Mouse (Mus musculus): ENCODE measurements around the gene Ajap1.

DNA sequence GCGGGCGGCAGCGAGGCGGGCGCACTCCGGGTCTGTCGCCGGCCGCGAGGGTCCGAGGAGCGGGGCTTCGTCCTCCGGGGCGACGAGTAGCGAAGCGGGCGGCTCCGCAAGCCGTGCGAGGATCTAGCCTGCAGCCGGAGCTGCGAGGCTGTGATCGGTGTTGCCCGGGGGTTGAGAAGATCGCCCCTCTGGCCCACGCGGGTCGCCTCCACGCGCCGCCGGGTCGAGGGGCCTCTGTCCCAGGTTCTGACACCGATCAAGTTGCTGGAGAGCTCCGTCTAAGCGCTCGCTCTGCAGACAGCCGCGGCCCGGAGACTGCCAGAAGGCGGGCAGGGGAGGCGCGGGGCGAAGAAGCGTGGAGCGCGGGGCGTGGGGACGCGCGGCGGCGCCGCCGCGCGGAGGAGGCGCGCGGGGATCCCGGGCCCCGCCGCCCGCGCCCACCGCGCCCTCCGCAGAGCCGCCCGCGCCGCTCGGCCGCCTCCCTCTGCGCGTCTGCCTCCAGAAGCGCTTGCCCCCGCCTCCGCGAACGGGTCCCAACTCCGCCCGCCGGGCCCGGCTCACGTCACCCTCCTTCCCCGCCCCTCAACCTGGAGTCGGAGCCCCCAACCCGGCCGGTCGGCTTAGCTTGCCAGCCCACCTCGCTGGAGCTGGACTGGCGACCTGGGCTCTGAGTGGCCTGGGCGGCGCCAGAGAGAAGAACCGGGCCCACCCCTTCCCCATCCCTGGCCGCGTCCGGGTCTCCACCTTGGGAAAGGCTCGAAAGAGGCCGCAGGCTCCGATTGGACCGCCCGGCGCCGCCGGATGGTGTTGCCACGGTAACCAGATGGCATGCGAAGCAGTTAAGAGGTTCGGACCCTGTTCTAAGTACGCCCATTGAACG is at the start of gene Ajap1:
- TF ChIP-seq CTCF (IDR thresholded peaks at IDR 0.05; ENCODE audit: low read depth, low read length) (no peak), POLR2A (IDR thresholded peaks at IDR 0.05; ENCODE audit: extremely low read depth, insufficient read depth, low read length) (no peak)
